12 mouse cellular contexts compared by ENCODE assay signal in genomic region chr15:92640212-92641082, GRCm38 (mm10).
A peak's percentile ranks its signal among the peaks of the same experiment; 100 is the strongest.
DNase-seq lines count a peak whose midpoint lies in the region; ATAC-seq lines count a peak whose summit lies in the region.
"Had no signal": no experiment of that assay in that cellular context is flagged by ENCODE, and none has a peak within 500 bp of the region (broad histone marks: within the 10 kb centered on the region; RNA-seq: fewer than 3 reads in every experiment).

No protein-coding gene starts in this region.

- H3K36me3 ChIP-seq in forebrain, embryonic 14.5 days (ENCODE audit: control insufficient read depth, insufficient read depth, low read length): no peaks in the 10 kb centered on the region
- no peaks in the 10 kb centered on the region for H3K36me3 ChIP-seq in midbrain, embryonic 15.5 days (replicated peaks)
- no peaks in the 10 kb centered on the region for H3K36me3 ChIP-seq in liver, embryonic 11.5 days (ENCODE audit: control insufficient read depth, insufficient read depth, low read length)
- no peaks in the 10 kb centered on the region for H3K36me3 ChIP-seq in embryonic facial prominence, embryonic 10.5 days (replicated peaks)
- H3K36me3 ChIP-seq: G1E had no signal

- intact Hi-C loops in heart, postnatal 10 days (cut with DNase I): no loop called here

- no peaks in the 10 kb centered on the region for H3K27me3 ChIP-seq in forebrain, embryonic 14.5 days (replicated peaks; ENCODE audit: control insufficient read depth, insufficient read depth, low read length)
- H3K27me3 ChIP-seq in midbrain, embryonic 15.5 days (replicated peaks): no peaks in the 10 kb centered on the region
- H3K27me3 ChIP-seq in liver, embryonic 11.5 days (replicated peaks; ENCODE audit: control insufficient read depth, insufficient read depth, low read length): no peaks in the 10 kb centered on the region
- H3K27me3 ChIP-seq in embryonic facial prominence, embryonic 10.5 days (replicated peaks; ENCODE audit: low read depth, poor library complexity, severe bottlenecking): no peaks in the 10 kb centered on the region

- no peak overlapping the region for H3K27ac ChIP-seq in forebrain, embryonic 14.5 days (ENCODE audit: low read depth, low read length)
- H3K27ac ChIP-seq in midbrain, embryonic 15.5 days: peak overlapping the region; percentile 38; the same call in 1 of the 2 replicates
- H3K27ac ChIP-seq in liver, embryonic 11.5 days (ENCODE audit: low read depth, low read length): no peak overlapping the region
- H3K27ac ChIP-seq in embryonic facial prominence, embryonic 10.5 days (replicated peaks): no peak overlapping the region
- H3K27ac ChIP-seq: liver, embryonic 14.5 days had no signal

- no peak overlapping the region for H3K4me3 ChIP-seq in forebrain, embryonic 14.5 days (ENCODE audit: low read depth, low read length)
- no peak overlapping the region for H3K4me3 ChIP-seq in midbrain, embryonic 15.5 days
- no peak overlapping the region for H3K4me3 ChIP-seq in liver, embryonic 11.5 days (ENCODE audit: low read depth, low read length)
- H3K4me3 ChIP-seq in embryonic facial prominence, embryonic 10.5 days: no peak overlapping the region

- H3K9me3 ChIP-seq in forebrain, embryonic 14.5 days (replicated peaks; ENCODE audit: control insufficient read depth, low read length): no peaks in the 10 kb centered on the region
- no peaks in the 10 kb centered on the region for H3K9me3 ChIP-seq in midbrain, embryonic 15.5 days
- no peaks in the 10 kb centered on the region for H3K9me3 ChIP-seq in liver, embryonic 11.5 days (ENCODE audit: control insufficient read depth, low read length)
- H3K9me3 ChIP-seq in embryonic facial prominence, embryonic 10.5 days: no peaks in the 10 kb centered on the region

- DNase-seq in layer of hippocampus, adult 11-12 months (ENCODE audit: low spot score): peak; percentile 9
- DNase-seq in layer of hippocampus, adult 9-10 months (ENCODE audit: low spot score): no peak
- peak; percentile 89 for DNase-seq in forebrain, embryonic 14.5 days (ENCODE audit: low spot score)
- peak; percentile 29 to 36 for DNase-seq in heart, postnatal 10 days
- no peak for DNase-seq in urinary bladder, adult 18-20 months (ENCODE audit: low spot score in 2 of 2)
- DNase-seq in liver, embryonic 11.5 days (ENCODE audit: low spot score): no peak
- DNase-seq in embryonic facial prominence, embryonic 10.5 days (ENCODE audit: low spot score): no peak
- DNase-seq: gastrocnemius, postnatal 25 days; kidney, postnatal 36 days had no signal

- WGBS in forebrain, embryonic 14.5 days: 19% methylated on average over 18 of the region's 18 CpGs
- 56% methylated on average over 18 of the region's 18 CpGs for WGBS in midbrain, embryonic 15.5 days
- 64% methylated on average over 18 of the region's 18 CpGs for WGBS in liver, embryonic 11.5 days
- WGBS in embryonic facial prominence, embryonic 10.5 days: 82% methylated on average over 18 of the region's 18 CpGs

- H3K4me2 ChIP-seq in forebrain, embryonic 14.5 days (ENCODE audit: low read length): peak overlapping the region; percentile 30; the same call in 1 of the 2 replicates
- H3K4me2 ChIP-seq in midbrain, embryonic 15.5 days: peak overlapping the region; percentile 6; the same call in 1 of the 2 replicates
- H3K4me2 ChIP-seq in liver, embryonic 11.5 days: no peak overlapping the region

- peak; percentile 90 for ATAC-seq in forebrain, embryonic 14.5 days
- no peak for ATAC-seq in midbrain, embryonic 15.5 days (replicated peaks)
- ATAC-seq in liver, embryonic 11.5 days (replicated peaks; ENCODE audit: low FRiP score): no peak

- no peak overlapping the region for H3K9ac ChIP-seq in forebrain, embryonic 14.5 days (ENCODE audit: low read length)
- no peak overlapping the region for H3K9ac ChIP-seq in midbrain, embryonic 15.5 days
- H3K9ac ChIP-seq in liver, embryonic 11.5 days (ENCODE audit: low read depth, low read length): no peak overlapping the region
- H3K9ac ChIP-seq: liver, embryonic 14.5 days had no signal

- H3K4me1 ChIP-seq in forebrain, embryonic 14.5 days (ENCODE audit: control insufficient read depth, insufficient read depth, low read length): peaks cover 7% of the 10 kb centered on the region
- peaks cover 5% of the 10 kb centered on the region; the same call in 1 of the 2 replicates for H3K4me1 ChIP-seq in midbrain, embryonic 15.5 days
- no peaks in the 10 kb centered on the region for H3K4me1 ChIP-seq in liver, embryonic 11.5 days (replicated peaks; ENCODE audit: control insufficient read depth, insufficient read depth, low read length)
- no peaks in the 10 kb centered on the region for H3K4me1 ChIP-seq in embryonic facial prominence, embryonic 10.5 days

Comparison
In these comparisons a context has a peak if more than half of its experiments do, and no peak if none do; other contexts are left out.
1. DNase-seq: peak in layer of hippocampus, adult 11-12 months (single experiment), forebrain, embryonic 14.5 days (single experiment) and heart, postnatal 10 days (2 of 2); none in layer of hippocampus, adult 9-10 months (single experiment), urinary bladder, adult 18-20 months (0 of 2), liver, embryonic 11.5 days (single experiment) and embryonic facial prominence, embryonic 10.5 days (single experiment).